Mouse (Mus musculus) hindbrain, embryonic 14.5 days (tissue): ENCODE measurements at regions not wholly inside any gene's neighbourhood (a gene's known extent, or its start where the extent isn't known, plus 50 kb on each side); places are given as distances from the start of the nearest gene placed in this dataset.
A peak's percentile ranks its signal among the peaks of the same experiment; 100 is the strongest.

Experiments
- ATAC-seq: fragments of 200-750 bp; cut with Nextera tagmentation; 2 replicates; pipeline ENCODE4 v1.8.0; 2017; ENCODE audit warnings: moderate number of reproducible peaks, mild to moderate bottlenecking, moderate TSS enrichment, moderate library complexity; ENCODE audit not compliant: low FRiP score
- DNase-seq: peaks from one replicate; pipeline ENCODE4 v3.0.0-alpha.2; 2015; ENCODE audit warnings: low spot score
- H3K27ac ChIP-seq: fragments of 300-500 bp; sonication (generic); 2 replicates; pipeline ENCODE4 v1.5.1; 2014; ENCODE audit warnings: mild to moderate bottlenecking, moderate library complexity
- H3K27me3 ChIP-seq: fragments of 300-500 bp; sonication (generic); 2 replicates; pipeline ENCODE4 v1.6.1; 2014; ENCODE audit warnings: mild to moderate bottlenecking, low read length, mixed read lengths; ENCODE audit not compliant: control insufficient read depth, insufficient read depth
- H3K36me3 ChIP-seq: fragments of 300-500 bp; sonication (generic); replicated peaks from 2 replicates; pipeline ENCODE4 v1.6.1; 2014; ENCODE audit not compliant: control insufficient read depth, insufficient read depth
- H3K4me1 ChIP-seq: fragments of 300-500 bp; sonication (generic); replicated peaks from 2 replicates; pipeline ENCODE4 v1.6.1; 2014; ENCODE audit warnings: antibody characterized with exemption, low read length, mixed read lengths; ENCODE audit not compliant: control insufficient read depth, insufficient read depth
- H3K4me2 ChIP-seq: fragments of 300-500 bp; sonication (generic); replicated peaks from 2 replicates; pipeline ENCODE4 v1.6.1; 2014; ENCODE audit warnings: mild to moderate bottlenecking, moderate library complexity
- H3K4me3 ChIP-seq: fragments of 300-500 bp; sonication (generic); replicated peaks from 2 replicates; pipeline ENCODE4 v1.5.1; 2014; ENCODE audit warnings: mild to moderate bottlenecking, low read length
- H3K9ac ChIP-seq: fragments of 300-500 bp; sonication (generic); 2 replicates; pipeline ENCODE4 v1.6.1; 2014
- H3K9me3 ChIP-seq: fragments of 300-500 bp; sonication (generic); 2 replicates; pipeline ENCODE4 v1.6.1; 2016; ENCODE audit warnings: low read length; ENCODE audit not compliant: control insufficient read depth
- WGBS: fragments of 180-500 bp; shearing (Covaris S2); extraction: QIAGEN DNeasy Blood & Tissue Kit; methylation state at CpG from one replicate; pipeline ENCODE4 v1.1.7; 2014; 5-methylcytosine and 5-hydroxymethylcytosine counted together

DNA sequence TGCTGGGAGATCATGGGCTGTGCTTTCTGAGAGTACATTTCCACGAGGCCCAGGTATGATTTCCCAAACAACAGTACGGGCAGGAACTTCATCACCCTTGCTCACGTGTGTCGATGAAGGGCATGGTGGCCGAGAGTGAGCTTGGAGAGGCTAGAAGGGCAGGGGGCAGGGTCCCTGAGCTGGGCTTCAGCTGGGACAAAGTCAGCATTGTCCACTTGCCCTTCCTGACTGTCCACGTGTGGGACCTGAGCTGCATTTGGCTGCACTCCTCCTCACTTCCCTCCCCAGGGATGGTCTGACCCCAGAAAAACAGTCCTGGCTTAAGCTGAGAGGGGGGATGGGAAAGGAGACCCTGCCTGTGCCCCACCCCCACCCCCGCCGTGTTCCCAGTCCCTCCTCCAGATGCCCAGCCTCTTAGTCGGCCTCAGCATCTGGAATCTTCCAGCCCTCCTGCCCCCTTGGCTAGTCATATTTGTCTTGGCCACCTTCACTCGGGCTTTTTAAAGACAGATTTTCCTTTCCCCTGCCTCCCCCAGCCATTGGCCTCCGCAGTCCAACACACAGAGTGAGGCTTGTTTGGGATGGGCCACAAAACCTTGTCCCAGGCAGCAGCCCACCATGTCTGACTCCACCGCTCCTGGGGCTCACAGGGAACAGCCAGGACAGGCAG, 58.6 kb downstream of the Isg20 start:
- no peak overlapping the region for H3K4me3 ChIP-seq
- H3K9ac ChIP-seq: no peak overlapping the region
- no peaks in the 10 kb centered on the region for H3K9me3 ChIP-seq
- no peak overlapping the region for H3K4me2 ChIP-seq
- H3K27ac ChIP-seq: no peak overlapping the region
- H3K4me1 ChIP-seq: no peaks in the 10 kb centered on the region
- H3K27me3 ChIP-seq: no peaks in the 10 kb centered on the region
- 70% methylated on average over 12 of the region's 12 CpGs for WGBS
- ATAC-seq (no peak), DNase-seq (no peak)
- H3K36me3 ChIP-seq: no peaks in the 10 kb centered on the region

DNA sequence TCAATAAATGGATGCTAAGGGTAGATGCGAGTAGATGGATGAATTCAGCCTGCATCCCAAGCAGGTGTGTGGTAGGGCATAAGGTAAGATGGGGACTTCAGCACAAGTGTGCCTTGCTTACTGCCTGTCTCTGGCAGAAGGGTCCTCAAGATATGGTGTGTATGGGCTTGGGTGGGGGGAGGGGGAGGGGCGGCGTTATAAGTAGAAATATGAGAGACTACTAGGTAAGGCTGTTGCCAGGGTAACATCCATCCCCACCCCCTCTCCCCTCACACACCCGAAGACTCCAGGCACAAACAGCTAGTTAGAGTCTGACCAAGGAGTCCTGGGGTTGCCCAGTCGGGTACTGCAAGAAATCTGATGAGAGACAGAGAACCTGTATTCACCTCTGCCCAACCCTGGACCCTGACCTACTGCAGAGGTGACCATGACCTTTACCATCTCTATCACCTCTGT, 63.5 kb upstream of the Acan start:
- Histone ChIP-seq H3K4me2 (peak overlapping the region; percentile 90), H3K4me3 (peak overlapping the region; percentile 41), H3K9me3 (no peaks in the 10 kb centered on the region), H3K27ac (no peak overlapping the region), H3K27me3 (0 out of 2 replicates have a peak, but pooled peaks cover 5% of the 10 kb centered on the region), H3K36me3 (no peaks in the 10 kb centered on the region), H3K4me1 (peaks cover 4% of the 10 kb centered on the region), H3K9ac (peak overlapping the region; percentile 57)
- no peak for DNase-seq
- 40% methylated on average over 5 of the region's 5 CpGs for WGBS
- ATAC-seq: peak; percentile 57; the same call in 1 of the 2 replicates

- H3K27me3 ChIP-seq: 0 out of 2 replicates have a peak, but pooled peaks cover 5% of the 10 kb centered on the region
- WGBS: 5% methylated on average over 27 of the region's 27 CpGs
- peak overlapping the region; percentile 57 for H3K9ac ChIP-seq
- DNase-seq (peak; percentile 62), ATAC-seq (peak; percentile 72; the same call in 1 of the 2 replicates)
- peak overlapping the region; percentile 90 for H3K4me2 ChIP-seq
- H3K4me3 ChIP-seq: peak overlapping the region; percentile 41
- no peaks in the 10 kb centered on the region for H3K36me3 ChIP-seq
- no peaks in the 10 kb centered on the region for H3K9me3 ChIP-seq
- peaks cover 4% of the 10 kb centered on the region for H3K4me1 ChIP-seq
- H3K27ac ChIP-seq: no peak overlapping the region
Measured at GRCm38 (mm10) chr7:78990302-78991038, 62.8 kb upstream of the Acan start.

DNA sequence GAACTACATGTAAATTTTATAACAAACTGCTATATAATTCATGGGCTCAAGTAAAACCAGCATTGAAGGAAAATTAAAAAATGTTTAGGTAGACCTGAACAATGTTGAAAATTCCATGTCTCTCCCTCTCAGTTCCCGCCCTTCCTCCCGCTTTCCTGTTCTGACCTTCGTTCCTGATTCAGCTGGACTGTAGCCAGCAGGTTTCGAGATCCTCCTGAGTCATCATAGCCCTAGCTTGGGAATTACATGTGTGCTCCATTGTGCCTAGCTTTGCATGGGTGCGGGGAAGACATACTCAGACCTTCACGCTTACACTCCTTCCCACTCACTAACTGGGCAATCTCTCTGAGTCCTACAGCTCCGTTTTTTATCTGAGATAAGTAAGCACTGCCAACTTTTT, 60.3 kb upstream of the Acan start:
- 0 out of 2 replicates have a peak, but pooled peaks cover 5% of the 10 kb centered on the region for H3K27me3 ChIP-seq
- no peak overlapping the region for H3K9ac ChIP-seq
- no peak overlapping the region for H3K27ac ChIP-seq
- no peak overlapping the region for H3K4me2 ChIP-seq
- H3K36me3 ChIP-seq: no peaks in the 10 kb centered on the region
- 84% methylated on average over 7 of the region's 7 CpGs for WGBS
- no peak overlapping the region for H3K4me3 ChIP-seq
- H3K9me3 ChIP-seq: no peaks in the 10 kb centered on the region
- DNase-seq (no peak), ATAC-seq (no peak)
- peaks cover 4% of the 10 kb centered on the region for H3K4me1 ChIP-seq

GRCm38 (mm10) chr7:78994134-78994533, 59.1 kb upstream of the Acan start:
- no peak overlapping the region for H3K4me3 ChIP-seq
- no peaks in the 10 kb centered on the region for H3K36me3 ChIP-seq
- peaks cover 4% of the 10 kb centered on the region for H3K4me1 ChIP-seq
- H3K27me3 ChIP-seq: 0 out of 2 replicates have a peak, but pooled peaks cover 5% of the 10 kb centered on the region
- 84% methylated on average over 8 of the region's 8 CpGs for whole genome bisulfite sequencing
- ATAC-seq (no peak), DNase-seq (no peak)
- no peak overlapping the region for H3K9ac ChIP-seq
- no peaks in the 10 kb centered on the region for H3K9me3 ChIP-seq
- no peak overlapping the region for H3K4me2 ChIP-seq
- no peak overlapping the region for H3K27ac ChIP-seq

- 81% methylated on average over 2 of the region's 2 CpGs for WGBS
- Histone ChIP-seq H3K4me2 (no peak overlapping the region), H3K36me3 (no peaks in the 10 kb centered on the region), H3K27me3 (0 out of 2 replicates have a peak, but pooled peaks cover 5% of the 10 kb centered on the region), H3K9ac (no peak overlapping the region), H3K4me1 (peaks cover under 1% of the 10 kb centered on the region), H3K4me3 (no peak overlapping the region), H3K9me3 (no peaks in the 10 kb centered on the region), H3K27ac (no peak overlapping the region)
- ATAC-seq (no peak), DNase-seq (no peak)
Measured at GRCm38 (mm10) chr7:78995034-78995433, 58.2 kb upstream of the Acan start.

GRCm38 (mm10) chr7:78995820-78996219, 57.5 kb upstream of the Acan start:
- Histone ChIP-seq H3K27me3 (0 out of 2 replicates have a peak, but pooled peaks cover 3% of the 10 kb centered on the region), H3K4me3 (no peak overlapping the region), H3K9ac (no peak overlapping the region), H3K27ac (no peak overlapping the region), H3K36me3 (no peaks in the 10 kb centered on the region), H3K4me2 (no peak overlapping the region), H3K4me1 (no peaks in the 10 kb centered on the region), H3K9me3 (no peaks in the 10 kb centered on the region)
- DNase-seq (no peak), ATAC-seq (no peak)
- 78% methylated on average over 4 of the region's 4 CpGs for WGBS
